Mouse (Mus musculus) ZHBTc4 (cell line): ENCODE data around the gene Ablim1.
A peak's percentile ranks its signal among the peaks of the same experiment; 100 is the strongest.

Experiments used
- DNase-seq: peaks from one replicate; pipeline ENCODE4 v3.0.0-alpha.2; 2011; ENCODE audit warnings: low read depth, low spot score

Gene Ablim1

GRCm38 (mm10) chr19:57127523-57127922 is 187.2 kb downstream of the Ablim1 start:
- DNase-seq, result no peak

- no peak for DNase-seq
These were observed 187.8 kb downstream of the Ablim1 start for GRCm38 (mm10) chr19:57126950-57127349.

- DNase-seq, result no peak
These were observed 189.8 kb downstream of the Ablim1 start for GRCm38 (mm10) chr19:57124906-57125305.

- DNase-seq, result no peak
These were observed 190.6 kb downstream of the Ablim1 start for GRCm38 (mm10) chr19:57124138-57124519.

GRCm38 (mm10) chr19:57123503-57124137 is 191.1 kb downstream of the Ablim1 start:
- no peak for DNase-seq

- peak; percentile 42 for DNase-seq
These were observed 192.5 kb downstream of the Ablim1 start for GRCm38 (mm10) chr19:57122261-57122660.

GRCm38 (mm10) chr19:57121036-57121435 is 193.7 kb downstream of the Ablim1 start:
- DNase-seq, result no peak

GRCm38 (mm10) chr19:57119661-57120060 is 195.1 kb downstream of the Ablim1 start:
- no peak for DNase-seq

- DNase-seq, result peak; percentile 93
These were observed 195.7 kb downstream of the Ablim1 start for GRCm38 (mm10) chr19:57118785-57119565.

- no peak for DNase-seq
These were observed 197.0 kb downstream of the Ablim1 start for GRCm38 (mm10) chr19:57117751-57118150.

- DNase-seq, result peak; percentile 32
These were observed 197.7 kb downstream of the Ablim1 start for GRCm38 (mm10) chr19:57116871-57117501.

- DNase-seq, result no peak
These were observed 199.0 kb downstream of the Ablim1 start for GRCm38 (mm10) chr19:57115670-57116069.

- DNase-seq, result no peak
These were observed 199.8 kb downstream of the Ablim1 start for GRCm38 (mm10) chr19:57114951-57115350.

- no peak for DNase-seq
These were observed 200.7 kb downstream of the Ablim1 start for GRCm38 (mm10) chr19:57113975-57114374.

GRCm38 (mm10) chr19:57112816-57113406 is 201.8 kb downstream of the Ablim1 start:
- DNase-seq, result no peak

- DNase-seq, result no peak
These were observed 202.4 kb downstream of the Ablim1 start for GRCm38 (mm10) chr19:57112231-57112815.

GRCm38 (mm10) chr19:57111301-57111700 is 203.4 kb downstream of the Ablim1 start:
- no peak for DNase-seq

- DNase-seq, result no peak
These were observed 205.1 kb downstream of the Ablim1 start for GRCm38 (mm10) chr19:57109620-57110019.

GRCm38 (mm10) chr19:57106513-57106912 is 208.2 kb downstream of the Ablim1 start:
- no peak for DNase-seq

GRCm38 (mm10) chr19:57106031-57106430 is 208.7 kb downstream of the Ablim1 start:
- DNase-seq, result no peak

- no peak for DNase-seq
These were observed 209.6 kb downstream of the Ablim1 start for GRCm38 (mm10) chr19:57105156-57105555.
